Mouse (Mus musculus) R1 (cell line): ENCODE measurements around the gene Gm20388.

Experiments used
- DNase-seq: peaks from one replicate; pipeline ENCODE4 v3.0.0-alpha.2; 2018; ENCODE audit warnings: low read depth, low spot score

The Gm20388 gene

DNA sequence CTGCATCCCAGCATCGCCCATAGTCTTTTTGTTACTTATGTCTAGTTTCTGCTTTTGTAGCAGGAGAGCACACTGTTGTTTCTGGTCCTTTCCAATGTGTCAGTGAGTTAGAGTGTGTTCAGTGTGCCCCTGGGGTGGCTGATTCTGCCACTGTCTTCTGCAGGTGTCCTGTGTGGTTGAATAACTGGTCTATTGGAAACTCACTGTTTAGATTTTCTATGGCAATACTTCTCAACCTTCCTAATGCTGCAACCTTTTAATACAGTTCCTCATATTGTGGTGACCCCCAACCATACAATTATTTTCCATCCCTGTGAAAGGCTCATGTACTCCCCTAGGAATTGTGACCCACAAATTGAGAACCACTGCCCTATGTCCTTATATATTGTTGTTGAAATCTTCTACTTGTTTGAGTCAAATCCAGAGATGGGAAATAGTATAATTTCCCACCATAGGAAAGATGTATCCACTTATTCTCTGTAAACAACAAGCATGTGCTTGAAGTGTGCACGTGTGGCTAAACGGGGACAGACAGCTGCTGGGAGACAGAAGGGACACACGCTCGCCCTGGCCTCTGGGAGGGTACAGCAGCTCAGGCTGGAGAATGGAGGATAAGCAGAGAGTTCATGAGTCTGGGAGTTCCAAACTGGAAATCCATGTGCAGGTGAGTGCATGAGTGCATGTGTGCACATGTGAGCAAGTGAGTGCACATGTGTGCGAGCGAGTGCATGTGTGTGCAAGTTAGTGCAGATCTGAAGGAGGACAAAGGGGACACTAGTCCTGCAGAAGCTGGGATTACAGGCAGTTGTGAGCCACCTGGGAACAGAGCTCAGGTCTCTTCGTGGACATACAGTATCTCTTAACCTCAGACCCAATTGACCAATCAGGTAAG lies 1931.7 kb downstream of the Gm20388 start:
- DNase-seq: no peak

DNA sequence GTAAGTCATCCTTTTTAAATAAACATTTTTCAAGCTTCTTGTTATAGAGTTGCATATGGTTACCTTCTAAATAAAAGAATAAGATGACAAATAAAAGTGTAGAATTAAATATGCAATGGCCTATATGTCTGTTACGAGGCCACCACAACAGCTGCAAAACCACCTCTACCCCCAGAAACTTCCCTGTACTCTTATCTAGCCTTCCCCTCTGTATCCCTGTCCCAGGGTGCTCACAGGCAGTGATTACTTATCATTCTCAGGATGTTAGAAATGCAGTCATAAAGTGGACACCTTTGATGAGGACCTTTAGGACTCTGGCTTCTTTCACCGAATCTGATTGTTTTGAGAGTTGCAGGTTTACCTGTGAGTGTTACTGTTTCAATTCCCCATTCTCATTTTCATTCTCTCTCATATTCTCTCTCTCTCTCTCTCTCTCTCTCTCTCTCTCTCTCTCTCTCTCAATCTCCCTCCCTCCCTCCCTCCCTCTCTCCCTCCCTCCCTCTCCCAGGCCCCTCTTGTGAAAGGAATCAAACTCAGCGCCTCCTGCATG lies 1932.6 kb downstream of the Gm20388 start:
- DNase-seq: no peak

DNA sequence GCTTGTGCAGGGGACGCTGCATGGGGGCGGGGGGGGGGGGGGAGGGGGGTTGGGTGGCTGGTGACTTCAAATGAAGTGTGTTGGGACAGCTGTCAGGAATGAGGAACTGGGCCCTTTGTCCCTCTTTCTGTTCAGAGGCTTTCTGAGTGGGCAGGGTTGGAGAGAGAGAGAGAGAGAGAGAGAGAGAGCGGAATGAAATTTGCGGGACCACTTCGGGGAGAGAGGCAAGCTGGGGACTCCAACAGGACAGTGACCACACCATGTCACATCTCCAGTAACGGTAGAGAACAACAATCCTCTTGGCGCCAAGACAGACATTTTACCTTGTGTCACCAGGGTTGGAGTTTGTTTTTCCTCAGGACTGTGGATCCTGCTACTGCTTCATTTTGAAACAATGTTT lies 1934.1 kb downstream of the Gm20388 start:
- no peak for DNase-seq

DNA sequence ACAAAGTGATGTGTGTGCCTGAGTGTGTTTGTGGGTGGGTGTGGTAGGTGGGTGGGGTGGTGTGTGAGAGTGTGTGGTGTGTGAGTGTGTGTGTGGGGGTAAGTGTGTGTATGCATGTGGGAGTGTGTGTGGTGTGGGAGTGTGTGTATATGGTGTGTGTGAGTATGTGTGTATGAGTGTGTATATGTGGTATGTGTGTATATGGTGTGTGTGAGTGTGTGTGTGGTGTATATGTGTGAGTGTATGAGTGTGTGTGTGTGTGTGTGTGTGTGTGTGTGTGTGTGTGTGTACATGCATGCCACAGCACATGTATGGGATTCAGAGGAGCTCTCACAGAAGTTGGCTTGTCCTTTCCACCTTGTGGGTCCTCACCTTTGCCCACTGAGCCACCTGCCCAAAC lies 1936.2 kb downstream of the Gm20388 start:
- DNase-seq: no peak

DNA sequence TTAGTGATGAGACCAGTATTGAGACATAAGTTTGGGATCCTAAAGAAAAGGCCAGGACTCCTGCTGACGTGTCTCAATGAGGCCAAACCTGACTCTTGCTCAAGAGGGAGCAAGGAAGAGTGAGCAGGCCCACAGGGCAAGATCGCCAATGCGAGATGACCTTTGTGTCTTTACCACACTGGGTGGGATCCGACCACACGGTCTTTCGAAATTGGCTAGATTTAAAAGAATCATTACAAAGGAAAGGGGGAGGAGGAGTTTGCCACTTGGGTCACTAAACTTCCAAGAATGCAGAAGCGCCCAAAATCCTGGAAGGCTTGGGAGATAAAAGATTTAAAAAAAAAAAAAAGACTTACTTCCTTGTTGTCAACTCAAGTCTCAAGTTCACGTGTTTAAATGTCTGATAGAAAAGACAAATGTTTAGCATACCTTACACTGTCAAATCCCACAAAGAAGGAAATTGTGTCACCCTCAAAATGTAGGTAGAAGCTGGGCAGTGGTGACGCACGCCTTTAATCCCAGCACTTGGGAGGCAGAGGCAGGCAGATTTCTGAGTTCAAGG lies 1936.7 kb downstream of the Gm20388 start:
- no peak for DNase-seq

DNA sequence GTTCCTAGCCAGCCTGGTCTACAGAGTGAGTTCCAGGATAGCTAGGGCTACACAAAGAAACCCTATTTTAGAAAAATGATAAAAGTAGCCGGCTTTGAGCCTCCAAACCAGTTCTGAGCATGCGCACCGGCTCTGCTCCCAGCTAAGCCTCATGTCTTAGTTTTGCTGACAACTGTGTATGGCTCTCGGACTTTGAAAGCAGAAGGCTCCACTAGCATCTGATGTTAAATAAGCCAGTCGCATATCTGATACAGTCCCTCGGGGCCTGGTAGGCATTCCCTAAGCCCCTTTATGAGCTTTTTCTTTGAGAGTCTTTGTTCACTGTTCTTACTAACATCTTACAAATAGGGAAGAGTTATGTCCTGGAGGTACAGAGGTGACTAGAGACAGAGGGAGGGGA lies 1937.3 kb downstream of the Gm20388 start:
- DNase-seq: no peak

DNA sequence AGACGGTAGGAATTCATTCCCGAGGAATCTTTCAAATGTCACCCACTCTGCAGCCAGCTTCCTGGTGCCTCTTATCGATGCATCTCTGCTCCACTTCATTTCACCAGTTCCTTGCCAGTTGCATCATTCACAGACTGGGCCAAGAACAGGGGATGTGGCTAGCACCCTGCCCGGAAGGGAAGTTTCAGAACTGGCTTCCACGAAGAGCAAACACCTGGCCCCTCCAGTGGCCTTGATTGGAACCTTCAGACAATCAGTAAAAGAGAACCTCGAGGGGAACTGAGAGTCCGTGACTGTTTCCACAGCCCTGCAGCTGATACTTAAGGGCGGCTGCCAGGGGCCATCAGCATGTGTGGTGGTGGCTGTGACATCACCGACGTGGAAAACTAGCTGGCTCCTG lies 1937.9 kb downstream of the Gm20388 start:
- DNase-seq: no peak

DNA sequence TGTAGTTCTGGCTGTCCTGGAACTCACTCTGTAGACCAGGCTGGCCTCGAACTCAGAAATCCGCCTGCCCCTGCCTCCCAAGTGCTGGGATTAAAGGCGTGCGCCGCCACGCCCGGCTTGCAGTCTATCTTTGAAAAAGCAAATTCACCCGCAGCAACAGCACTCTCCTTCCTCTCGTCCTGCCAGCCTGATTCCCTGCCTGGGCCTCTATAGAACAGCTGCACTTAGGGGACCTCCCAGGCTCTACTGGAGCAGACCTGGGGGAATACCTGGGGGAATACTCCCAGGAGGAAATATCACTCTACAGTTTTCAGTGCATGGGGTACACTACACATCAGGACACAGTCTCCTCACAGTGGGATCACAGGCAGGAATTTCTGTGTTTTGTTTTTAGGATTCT lies 1938.7 kb downstream of the Gm20388 start:
- DNase-seq: no peak

DNA sequence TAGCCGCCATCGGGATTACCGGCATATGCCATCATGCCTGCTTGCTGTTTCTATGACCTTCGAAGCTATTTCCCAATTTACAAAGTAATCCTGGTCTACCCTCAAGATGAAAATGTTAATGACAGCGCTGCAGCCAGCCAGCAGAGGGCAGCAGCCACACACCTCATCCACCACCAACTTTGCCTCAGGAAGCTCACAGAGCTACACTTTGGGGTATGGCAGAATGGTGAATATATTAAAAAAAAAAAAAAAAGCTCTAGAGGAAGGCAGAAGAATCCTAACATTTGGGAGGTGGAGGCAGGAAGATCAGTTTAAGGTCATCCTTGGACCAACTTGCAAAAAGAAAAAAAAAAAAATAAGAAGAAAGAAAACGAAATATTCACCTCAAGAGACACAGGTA lies 1939.4 kb downstream of the Gm20388 start:
- DNase-seq: peak; percentile 84

DNA sequence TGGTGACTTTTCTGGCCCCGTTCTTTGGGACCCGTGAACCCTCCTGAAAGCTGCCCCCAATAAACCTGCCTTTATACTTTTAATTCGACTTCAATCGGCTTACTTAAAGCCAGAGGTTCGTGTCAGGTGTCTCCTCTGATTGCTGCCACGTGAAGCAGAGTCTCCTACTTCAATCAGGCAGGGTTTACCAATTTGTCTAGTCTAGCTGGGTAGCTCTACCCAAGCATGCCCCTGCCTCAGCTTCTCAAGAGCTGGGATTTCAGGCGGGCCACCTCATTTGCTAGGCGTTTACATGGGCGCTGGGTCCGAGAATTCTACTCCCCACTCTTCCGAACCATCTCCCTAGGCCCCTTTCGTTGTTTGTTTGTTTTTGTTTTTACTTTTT lies 1939.8 kb downstream of the Gm20388 start:
- DNase-seq: no peak

DNA sequence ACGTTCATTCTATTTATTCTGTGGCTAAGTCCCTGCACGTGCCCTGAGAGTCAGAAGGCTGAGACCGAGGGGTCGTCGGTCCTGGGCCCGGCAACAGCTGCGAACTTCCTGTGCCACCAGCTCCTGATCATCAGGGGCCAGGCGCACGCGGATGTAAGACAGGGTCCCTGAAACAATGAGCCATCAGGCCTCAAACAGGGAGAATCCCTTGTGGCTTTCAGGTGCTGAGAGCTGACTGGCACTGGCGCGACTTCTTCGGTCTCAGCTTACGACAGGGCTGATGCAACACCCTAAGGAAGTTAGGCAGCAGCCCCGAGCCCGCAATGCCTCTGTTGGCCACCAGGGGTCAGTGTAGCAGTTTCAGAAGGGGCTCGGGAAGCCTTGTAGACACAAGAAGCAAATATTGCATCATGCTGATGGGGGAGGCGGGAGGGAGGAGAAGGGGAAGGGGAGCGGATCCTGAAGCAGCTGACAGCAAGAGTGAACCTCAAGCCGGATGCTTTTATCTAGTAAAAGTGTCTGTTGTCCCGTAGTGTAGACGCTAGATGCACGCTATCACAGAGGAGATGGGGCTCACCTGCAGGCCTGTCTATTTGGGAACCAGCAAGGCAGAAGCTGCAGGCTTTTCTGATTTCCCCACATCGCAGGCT lies 1940.3 kb downstream of the Gm20388 start:
- DNase-seq: peak; percentile 96

DNA sequence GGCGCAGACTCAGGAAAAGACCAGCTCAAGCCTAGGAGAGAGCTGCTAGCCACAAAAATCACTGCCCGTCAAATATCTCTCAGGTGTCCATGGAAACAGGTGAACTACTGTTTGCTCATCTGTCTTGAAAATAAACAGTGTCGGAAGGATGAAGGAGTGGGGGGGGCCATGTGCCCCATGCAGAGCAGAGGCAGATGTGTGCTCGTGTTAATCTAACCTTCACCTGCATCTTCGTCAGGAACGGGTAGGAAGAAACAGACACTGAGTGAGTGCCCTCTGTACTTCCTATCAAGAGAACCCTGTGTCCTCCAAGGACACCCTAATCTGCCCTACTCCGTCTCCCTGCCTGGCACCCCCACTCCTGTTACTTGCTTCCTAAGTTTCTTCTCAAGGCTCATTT lies 1941.1 kb downstream of the Gm20388 start:
- DNase-seq: no peak

DNA sequence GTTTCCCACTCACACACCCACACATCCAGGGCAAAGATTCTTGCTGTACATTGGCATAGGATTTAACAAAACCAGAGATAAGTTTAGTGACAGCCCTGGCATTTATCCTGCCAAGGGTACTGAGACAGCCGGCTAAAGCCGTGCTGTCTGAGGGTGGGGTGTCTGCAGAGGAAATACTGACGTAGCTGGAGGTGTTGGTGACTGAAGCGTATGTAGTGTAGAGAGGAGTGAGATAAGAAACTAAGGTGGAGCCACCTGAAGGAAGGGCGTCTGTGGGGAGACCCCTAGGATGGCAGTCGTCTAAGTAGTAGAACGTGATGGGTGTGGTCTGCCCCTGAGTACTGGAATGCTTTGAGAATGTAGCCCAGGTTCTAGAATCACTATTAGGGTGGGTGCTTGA lies 1941.8 kb downstream of the Gm20388 start:
- no peak for DNase-seq

DNA sequence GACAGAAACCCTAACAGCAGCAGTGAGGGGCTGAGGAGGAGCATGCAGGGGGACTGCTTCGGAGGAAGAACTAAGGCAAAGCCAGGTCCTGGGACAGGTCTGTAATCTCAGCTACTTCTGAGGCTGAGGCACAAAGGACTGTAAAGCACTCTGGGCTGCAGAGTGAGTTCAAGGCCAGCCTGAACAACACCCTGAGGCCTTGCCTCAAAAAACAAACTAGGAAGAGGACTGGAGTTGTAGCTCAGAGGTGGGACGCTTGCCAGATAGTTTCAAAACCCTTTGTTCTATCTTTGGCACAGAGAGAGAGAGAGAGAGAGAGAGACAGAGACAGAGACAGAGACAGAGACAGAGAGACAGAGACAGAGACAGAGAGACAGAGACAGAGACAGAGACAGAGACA lies 1942.9 kb downstream of the Gm20388 start:
- no peak for DNase-seq

DNA sequence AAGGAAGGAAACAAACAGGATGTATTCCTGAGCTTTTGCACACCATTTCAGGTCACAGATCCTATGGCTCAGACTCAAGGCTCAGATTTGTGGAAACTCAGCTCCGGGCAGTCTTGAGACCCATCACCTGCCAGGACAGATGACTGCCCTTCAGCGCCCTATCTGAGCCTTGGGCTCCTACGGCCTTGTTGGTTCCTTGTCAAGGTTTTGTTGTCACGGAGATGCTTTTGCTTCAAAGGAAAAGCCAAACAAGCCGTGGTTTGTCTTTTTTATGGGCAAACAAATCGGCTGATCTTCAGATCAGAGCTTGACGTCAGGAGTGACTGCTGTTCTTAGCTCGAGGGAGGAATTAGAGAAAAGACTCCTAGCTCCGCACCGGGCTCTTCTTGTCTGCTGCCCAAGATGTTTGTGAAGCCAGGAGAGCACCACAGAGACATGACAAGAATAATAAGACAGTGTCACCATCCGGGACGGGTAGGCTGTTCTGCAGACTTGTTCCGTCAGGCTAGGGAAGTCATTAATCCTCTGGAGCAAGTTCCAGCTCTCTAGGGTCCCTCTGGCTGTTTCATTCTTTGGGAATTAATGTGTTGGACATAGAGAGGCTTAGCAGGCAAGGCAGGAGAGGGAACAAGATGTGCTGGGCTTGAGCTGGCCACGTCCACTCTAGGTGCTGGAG lies 1945.6 kb downstream of the Gm20388 start:
- no peak for DNase-seq

DNA sequence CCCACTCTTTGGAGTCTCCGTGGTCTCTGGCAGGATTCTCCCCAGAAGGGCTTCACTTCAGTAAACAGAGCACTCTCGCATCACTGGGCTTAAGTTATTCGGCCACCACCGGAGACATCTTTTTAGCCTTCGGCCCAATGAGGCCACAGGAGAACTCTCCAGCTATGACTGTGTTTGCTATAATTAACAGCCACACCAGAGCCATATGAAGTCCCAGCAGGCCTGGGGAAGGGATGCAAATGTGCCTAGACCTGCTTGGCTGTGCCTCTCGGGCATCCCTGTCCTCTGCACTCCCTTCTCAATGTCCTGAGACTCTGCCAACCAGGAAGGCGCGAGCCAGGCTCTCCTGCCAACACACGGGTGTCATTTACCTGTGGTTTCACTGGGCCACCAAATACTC lies 1946.7 kb downstream of the Gm20388 start:
- no peak for DNase-seq

DNA sequence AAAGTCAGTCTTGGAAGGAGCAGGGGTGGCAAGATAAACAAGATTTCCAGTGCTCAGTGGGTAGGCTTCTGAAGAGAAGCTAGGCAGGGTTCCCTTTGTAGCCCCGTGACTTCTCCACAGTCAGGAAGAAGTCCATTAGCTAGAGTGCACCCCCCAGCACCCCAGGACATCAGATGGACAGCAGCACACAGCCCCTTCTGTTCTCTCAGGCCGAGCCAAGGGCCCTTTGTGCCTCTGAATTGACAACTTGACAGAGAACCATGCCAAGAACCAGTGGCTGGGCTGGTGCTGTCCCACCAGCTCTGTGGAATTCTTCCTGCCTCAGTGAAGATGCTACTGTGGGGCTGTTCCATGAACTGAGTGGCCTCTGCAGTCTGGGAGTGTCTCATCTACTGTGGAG lies 1947.1 kb downstream of the Gm20388 start:
- no peak for DNase-seq

DNA sequence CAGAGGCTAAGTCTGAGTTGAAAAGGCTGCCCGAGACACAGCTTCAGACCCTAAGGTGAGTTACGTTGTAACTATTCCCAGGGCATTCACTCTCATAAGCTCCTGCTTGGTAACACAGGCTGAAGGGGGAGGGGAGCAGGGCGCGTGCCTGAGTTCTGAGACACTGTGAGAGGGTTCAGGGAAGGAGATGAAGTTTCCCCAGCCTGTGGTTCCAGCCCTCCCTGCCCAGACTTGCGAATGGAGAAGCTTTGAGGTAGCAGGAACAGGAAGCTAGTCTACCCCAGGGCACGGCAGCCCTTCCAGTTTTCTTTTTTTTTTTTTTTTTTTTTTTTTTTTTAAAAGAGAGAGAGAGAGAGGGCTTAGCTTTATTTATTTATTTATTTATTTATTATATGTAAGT lies 1950.6 kb downstream of the Gm20388 start:
- no peak for DNase-seq

DNA sequence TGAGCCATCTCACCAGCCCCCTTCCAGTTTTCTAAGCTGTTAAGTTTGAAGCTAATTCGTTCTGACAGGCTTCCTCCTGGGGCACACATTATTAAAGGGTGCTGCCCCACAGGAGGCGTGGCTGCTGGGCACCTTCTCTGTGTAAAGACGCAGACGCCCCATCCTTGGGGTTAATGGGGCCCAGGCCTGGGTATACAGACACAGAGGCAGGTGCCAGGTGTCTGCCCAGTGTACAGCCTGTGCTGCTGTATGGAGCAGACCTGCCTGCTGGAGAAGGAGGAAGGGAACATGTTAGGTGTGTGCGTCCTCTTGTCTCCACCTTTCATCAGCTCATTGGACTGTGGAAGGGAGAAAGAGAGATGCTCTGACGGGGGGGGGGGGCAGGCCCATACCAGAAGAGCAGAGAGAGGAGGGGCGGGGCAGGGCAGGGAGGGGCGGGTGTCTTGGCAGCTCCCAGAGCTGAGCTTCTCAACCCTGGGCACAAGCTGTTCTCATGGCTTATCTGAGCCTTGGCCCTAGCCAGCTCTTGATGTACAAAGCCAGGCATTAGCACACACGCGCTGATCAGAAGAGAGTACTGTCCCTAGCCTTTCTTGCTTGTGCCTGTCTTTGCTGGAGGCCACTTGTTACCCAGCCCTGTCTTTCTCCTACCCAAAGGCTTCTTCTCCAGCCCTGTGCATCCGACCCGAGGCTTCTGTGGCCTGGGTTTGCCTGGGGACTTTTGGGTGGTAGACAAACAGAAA lies 1951.3 kb downstream of the Gm20388 start:
- no peak for DNase-seq

DNA sequence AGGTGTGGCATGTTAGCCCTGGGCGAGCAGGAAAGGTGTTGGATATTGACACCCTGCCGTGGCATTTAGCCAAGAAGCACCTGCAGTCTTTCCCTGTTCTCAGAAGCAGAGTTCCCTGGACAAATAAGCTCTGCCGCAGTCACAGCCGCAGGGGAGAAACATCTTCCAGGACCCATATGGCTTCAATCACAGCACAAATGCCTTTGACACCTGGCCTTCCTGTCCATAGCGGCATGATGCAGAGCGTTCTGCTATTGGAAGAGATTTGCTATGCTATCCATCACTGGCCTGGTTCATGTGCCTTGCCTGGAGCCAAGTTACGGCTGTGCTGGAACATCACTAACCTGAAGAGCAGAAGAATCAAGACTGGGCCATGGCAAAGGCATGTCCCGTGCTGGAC lies 1954.7 kb downstream of the Gm20388 start:
- DNase-seq: no peak

DNA sequence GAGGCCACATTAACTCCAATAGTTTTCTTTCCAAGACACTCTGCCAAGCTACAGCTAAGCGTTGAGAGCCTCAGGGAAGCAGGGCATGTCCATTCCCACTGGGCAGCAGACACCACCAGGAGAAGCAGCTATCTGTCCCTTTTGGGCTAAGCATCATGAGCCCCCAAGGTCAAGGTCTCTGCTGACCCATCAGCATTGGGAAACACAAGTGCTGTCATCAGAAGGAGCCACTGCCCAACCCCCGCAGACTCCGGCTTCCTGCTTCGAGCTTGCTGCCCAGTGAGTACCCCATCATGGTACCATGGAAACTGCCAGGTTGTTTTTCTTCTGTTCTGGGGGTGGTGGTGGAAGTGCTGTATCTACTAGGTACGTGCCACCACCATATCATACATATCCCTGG lies 1957.6 kb downstream of the Gm20388 start:
- no peak for DNase-seq
